Mouse (Mus musculus) embryonic facial prominence, embryonic 11.5 days (tissue): ENCODE results near the gene Tbc1d7. TPM values are rescaled to one million over a fixed set of nuclear protein-coding genes. Genes with fewer than 3 reads are reported as not detected.

Source experiments
- ATAC-seq: fragments of 200-750 bp; cut with Nextera tagmentation; replicated peaks from 2 replicates; pipeline ENCODE4 v1.8.0; 2017; ENCODE audit warnings: low read depth; ENCODE audit not compliant: insufficient number of reproducible peaks, low FRiP score, low TSS enrichment
- DNase-seq: peaks from one replicate; pipeline ENCODE4 v3.0.0-alpha.2; 2015; ENCODE audit warnings: low spot score
- H3K27ac ChIP-seq: fragments of 300-500 bp; sonication (generic); replicated peaks from 2 replicates; pipeline ENCODE4 v1.5.1; 2014; ENCODE audit warnings: mild to moderate bottlenecking, low read depth, low read length, control low read depth
- H3K27me3 ChIP-seq: fragments of 300-500 bp; sonication (generic); 2 replicates; pipeline ENCODE4 v1.6.1; 2014; ENCODE audit warnings: mild to moderate bottlenecking, low read length, moderate library complexity, mixed read lengths; ENCODE audit not compliant: control insufficient read depth, insufficient read depth
- H3K36me3 ChIP-seq: fragments of 300-500 bp; sonication (generic); replicated peaks from 2 replicates; pipeline ENCODE4 v1.6.1; 2014; ENCODE audit warnings: low read depth, mild to moderate bottlenecking, low read length, moderate library complexity, mixed read lengths; ENCODE audit not compliant: control insufficient read depth, insufficient read depth
- H3K4me1 ChIP-seq: fragments of 300-500 bp; sonication (generic); 2 replicates; pipeline ENCODE4 v1.6.1; 2014; ENCODE audit warnings: low read length, mixed read lengths; ENCODE audit not compliant: control insufficient read depth, insufficient read depth
- H3K4me2 ChIP-seq: fragments of 300-500 bp; sonication (generic); 2 replicates; pipeline ENCODE4 v1.6.1; 2014; ENCODE audit warnings: low read depth, mild to moderate bottlenecking, control low read depth, low read length, moderate library complexity
- H3K4me3 ChIP-seq: fragments of 300-500 bp; sonication (generic); 2 replicates; pipeline ENCODE4 v1.5.1; 2014; ENCODE audit warnings: low read depth, low read length, control low read depth
- H3K9ac ChIP-seq: fragments of 300-500 bp; sonication (generic); replicated peaks from 2 replicates; pipeline ENCODE4 v1.6.1; 2014; ENCODE audit warnings: mild to moderate bottlenecking, control low read depth, low read length
- H3K9me3 ChIP-seq: fragments of 300-500 bp; sonication (generic); replicated peaks from 2 replicates; pipeline ENCODE4 v1.6.1; 2016; ENCODE audit warnings: mild to moderate bottlenecking, low read length, inconsistent platforms, mixed read lengths; ENCODE audit not compliant: control insufficient read depth
- WGBS: fragments of 180-500 bp; shearing (Covaris S2); extraction: QIAGEN DNeasy Blood & Tissue Kit; methylation state at CpG from one replicate; pipeline ENCODE4 v1.1.7; 2014; 5-methylcytosine and 5-hydroxymethylcytosine counted together
- polyA plus RNA-seq: library from polyadenylated mRNA; unstranded; fragments of >200 nt; fragmentation: Nextera tagmentation; extraction: Ambion mirVana; gene quantifications from 2 replicates; pipeline ENCODE4 v1.2.1, GENCODE M21; 2014

The Tbc1d7 gene
- polyA plus RNA-seq, 1 experiment from 2014 or later: 71.5 TPM

- Histone ChIP-seq H3K27me3 (no peaks in the 10 kb centered on the region), H3K4me2 (no peak overlapping the region), H3K4me3 (no peak overlapping the region), H3K4me1 (no peaks in the 10 kb centered on the region), H3K9ac (no peak overlapping the region), H3K27ac (no peak overlapping the region), H3K9me3 (no peaks in the 10 kb centered on the region), H3K36me3 (no peaks in the 10 kb centered on the region)
- WGBS: 87% methylated on average over 14 of the region's 14 CpGs
- no peak for ATAC-seq
- DNase-seq: no peak
Observed at GRCm38 (mm10) chr13:43152005-43152520, 19.2 kb downstream of the Tbc1d7 start.

- no peaks in the 10 kb centered on the region for H3K27me3 ChIP-seq
- 75% methylated on average over 3 of the region's 3 CpGs for WGBS
- no peak for DNase-seq
- no peaks in the 10 kb centered on the region for H3K9me3 ChIP-seq
- no peaks in the 10 kb centered on the region for H3K36me3 ChIP-seq
- H3K4me2 ChIP-seq: no peak overlapping the region
- H3K27ac ChIP-seq: no peak overlapping the region
- no peak overlapping the region for H3K4me3 ChIP-seq
- no peaks in the 10 kb centered on the region for H3K4me1 ChIP-seq
- H3K9ac ChIP-seq: no peak overlapping the region
- ATAC-seq: no peak
Observed at GRCm38 (mm10) chr13:43149661-43150060, 21.6 kb downstream of the Tbc1d7 start.

DNA sequence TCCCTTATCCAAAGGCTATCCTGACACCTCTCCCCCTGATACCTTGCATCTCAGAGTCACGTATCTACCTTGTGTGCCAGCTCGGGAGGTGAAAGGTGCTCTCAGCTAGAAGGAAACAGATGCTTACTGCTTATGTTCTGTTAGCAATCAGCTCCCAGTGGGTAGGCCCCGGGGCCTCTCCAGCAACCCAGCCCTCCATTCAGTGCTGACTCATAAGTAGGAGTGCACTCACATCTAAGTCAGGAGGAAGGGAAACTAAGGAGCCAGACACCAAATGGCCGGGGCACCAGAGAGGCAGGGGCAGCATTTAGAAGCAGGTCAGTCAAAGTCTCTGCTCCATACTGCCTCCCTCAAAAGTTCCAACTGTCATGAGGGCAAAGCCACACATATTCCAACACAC, 22.6 kb downstream of the Tbc1d7 start:
- ATAC-seq (no peak), DNase-seq (no peak)
- Histone ChIP-seq H3K36me3 (no peaks in the 10 kb centered on the region), H3K4me2 (no peak overlapping the region), H3K9me3 (no peaks in the 10 kb centered on the region), H3K4me1 (no peaks in the 10 kb centered on the region), H3K27me3 (no peaks in the 10 kb centered on the region), H3K9ac (no peak overlapping the region), H3K27ac (no peak overlapping the region), H3K4me3 (no peak overlapping the region)
- 66% methylated on average over 4 of the region's 4 CpGs for WGBS

DNA sequence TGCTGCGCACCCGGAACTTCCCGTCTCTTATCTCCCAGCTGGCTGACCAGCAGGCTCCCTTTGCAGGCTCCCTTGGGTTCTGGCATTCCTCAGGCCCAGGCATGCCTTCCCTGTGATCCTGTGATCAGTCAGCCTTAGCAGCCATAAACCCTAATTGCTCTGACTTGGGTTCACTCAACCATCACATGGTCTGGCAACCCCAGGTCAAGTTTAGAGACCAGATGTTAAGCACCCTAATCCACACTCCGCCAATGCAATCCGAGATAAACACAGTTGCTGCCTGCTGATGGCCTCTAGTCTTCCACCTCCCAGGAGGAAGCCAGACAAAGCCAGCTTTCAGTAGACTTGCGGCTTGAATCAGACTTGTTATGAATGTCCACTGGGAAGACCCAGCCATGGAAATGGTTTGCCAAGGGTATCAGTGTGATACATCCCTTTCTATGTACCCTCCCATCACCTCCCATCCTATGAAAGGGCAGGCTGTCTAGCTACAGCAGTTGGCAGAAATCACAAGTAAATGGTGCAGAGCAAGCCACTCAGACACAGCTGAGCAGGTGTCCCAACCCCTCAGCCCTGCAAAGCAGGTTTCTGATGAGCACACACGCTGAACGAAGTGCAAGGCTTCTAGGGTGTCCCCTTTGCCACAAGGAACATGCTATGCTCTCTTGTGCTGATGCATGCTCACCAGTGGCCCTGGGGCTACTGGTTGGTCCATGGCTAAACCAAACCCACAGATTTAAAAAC, 24.6 kb downstream of the Tbc1d7 start:
- 50% methylated on average over 8 of the region's 8 CpGs for WGBS

DNA sequence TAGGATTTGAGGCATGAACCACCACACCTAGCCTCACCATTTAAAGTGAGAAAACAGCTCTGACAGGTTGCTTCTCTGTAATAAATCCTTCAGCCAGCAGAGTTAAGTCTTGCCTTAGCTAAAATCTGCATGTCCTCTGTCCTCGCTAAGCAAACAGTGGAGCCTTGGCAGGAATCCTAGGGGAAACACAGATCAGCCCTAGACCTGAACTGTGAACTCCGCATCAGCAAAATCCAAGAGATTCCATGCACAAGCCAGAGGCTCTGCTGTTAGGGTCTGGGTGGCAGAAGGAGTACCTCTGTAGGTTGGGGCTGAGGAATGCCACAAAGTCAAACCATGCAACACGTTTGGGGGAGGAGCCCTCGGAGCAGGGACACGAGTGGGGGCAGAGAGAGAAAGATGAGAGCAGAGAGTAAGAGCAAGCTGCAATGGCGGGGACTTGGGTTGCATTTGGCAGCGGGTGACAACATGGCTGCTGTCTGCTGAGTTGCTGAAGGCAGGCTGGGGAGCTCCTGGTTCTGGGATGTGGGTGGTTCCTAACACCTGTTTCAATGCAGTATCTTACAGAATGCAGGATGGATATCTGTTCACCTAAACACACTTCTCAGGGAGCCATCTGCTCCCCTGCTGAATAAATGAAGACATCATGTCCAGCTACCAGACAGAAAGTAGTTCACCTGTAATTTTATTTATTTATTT, 26.4 kb downstream of the Tbc1d7 start:
- H3K9me3 ChIP-seq: no peaks in the 10 kb centered on the region
- H3K36me3 ChIP-seq: no peaks in the 10 kb centered on the region
- H3K4me1 ChIP-seq: no peaks in the 10 kb centered on the region
- no peak for ATAC-seq
- no peak overlapping the region for H3K9ac ChIP-seq
- H3K27ac ChIP-seq: no peak overlapping the region
- 69% methylated on average over 7 of the region's 7 CpGs for WGBS
- H3K4me3 ChIP-seq: no peak overlapping the region
- no peak overlapping the region for H3K4me2 ChIP-seq
- DNase-seq: no peak
- H3K27me3 ChIP-seq: no peaks in the 10 kb centered on the region

More for the DNA sequence above, 24.6 kb downstream of the Tbc1d7 start:
- Histone ChIP-seq H3K4me3 (no peak overlapping the region), H3K9ac (no peak overlapping the region), H3K27ac (no peak overlapping the region), H3K4me1 (no peaks in the 10 kb centered on the region), H3K4me2 (no peak overlapping the region), H3K27me3 (no peaks in the 10 kb centered on the region), H3K9me3 (no peaks in the 10 kb centered on the region), H3K36me3 (no peaks in the 10 kb centered on the region)
- ATAC-seq (no peak), DNase-seq (no peak)

DNA sequence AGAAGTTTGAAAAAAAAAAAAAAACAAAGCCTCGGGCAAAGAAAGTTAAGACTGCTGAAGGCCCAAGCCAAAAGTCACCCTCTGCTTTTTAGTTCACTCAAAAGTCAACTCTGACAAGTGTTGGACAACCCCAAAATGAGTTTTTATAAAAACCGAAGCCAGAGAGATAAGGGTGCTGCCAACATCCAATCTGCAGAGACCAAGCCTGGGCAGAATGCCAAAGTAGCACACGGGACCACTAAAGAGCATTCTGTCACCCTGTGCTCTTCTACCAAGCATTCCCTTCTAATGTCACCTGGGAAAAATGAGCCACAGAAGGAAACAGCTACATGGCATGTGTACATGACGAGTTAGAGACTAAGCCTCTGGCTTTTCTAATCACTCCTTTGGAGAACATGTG, 36.8 kb downstream of the Tbc1d7 start:
- no peaks in the 10 kb centered on the region for H3K36me3 ChIP-seq
- no peak for DNase-seq
- H3K9ac ChIP-seq: no peak overlapping the region
- H3K27ac ChIP-seq: no peak overlapping the region
- 0 out of 2 replicates have a peak, but pooled peaks cover 3% of the 10 kb centered on the region for H3K4me1 ChIP-seq
- 91% methylated on average over 4 of the region's 4 CpGs for WGBS
- H3K4me2 ChIP-seq: no peak overlapping the region
- no peak for ATAC-seq
- no peak overlapping the region for H3K4me3 ChIP-seq
- H3K9me3 ChIP-seq: no peaks in the 10 kb centered on the region
- H3K27me3 ChIP-seq: no peaks in the 10 kb centered on the region

- Histone ChIP-seq H3K4me2 (no peak overlapping the region), H3K27ac (no peak overlapping the region), H3K4me1 (0 out of 2 replicates have a peak, but pooled peaks cover 3% of the 10 kb centered on the region), H3K9me3 (no peaks in the 10 kb centered on the region), H3K36me3 (no peaks in the 10 kb centered on the region), H3K27me3 (no peaks in the 10 kb centered on the region), H3K4me3 (no peak overlapping the region), H3K9ac (no peak overlapping the region)
- 79% methylated on average over 7 of the region's 7 CpGs for WGBS
- ATAC-seq (no peak), DNase-seq (no peak)
Observed at GRCm38 (mm10) chr13:43133400-43133799, 37.9 kb downstream of the Tbc1d7 start.

GRCm38 (mm10) chr13:43132859-43133258, 38.4 kb downstream of the Tbc1d7 start:
- H3K4me1 ChIP-seq: 0 out of 2 replicates have a peak, but pooled peaks cover 3% of the 10 kb centered on the region
- 74% methylated on average over 9 of the region's 9 CpGs for WGBS
- H3K4me3 ChIP-seq: no peak overlapping the region
- no peak overlapping the region for H3K27ac ChIP-seq
- H3K4me2 ChIP-seq: no peak overlapping the region
- H3K9me3 ChIP-seq: no peaks in the 10 kb centered on the region
- DNase-seq (no peak), ATAC-seq (no peak)
- no peaks in the 10 kb centered on the region for H3K27me3 ChIP-seq
- H3K36me3 ChIP-seq: no peaks in the 10 kb centered on the region
- no peak overlapping the region for H3K9ac ChIP-seq
